Mouse (Mus musculus) spleen, adult 2 months (tissue): ENCODE results near the gene Saa2.

ENCODE experiments used
- CTCF ChIP-seq: fragments of 200-500 bp; IDR thresholded peaks from 2 replicates; pipeline ENCODE4 v1.5.1; 2011; ENCODE audit warnings: mild to moderate bottlenecking, inconsistent platforms; ENCODE audit not compliant: insufficient read depth, insufficient read length, insufficient replicate concordance; ENCODE audit errors: extremely low read depth
- POLR2A ChIP-seq: fragments of 200-500 bp; IDR thresholded peaks from 2 replicates; pipeline ENCODE4 v1.6.1; 2011; ENCODE audit warnings: low read depth, low read length, inconsistent platforms

DNA sequence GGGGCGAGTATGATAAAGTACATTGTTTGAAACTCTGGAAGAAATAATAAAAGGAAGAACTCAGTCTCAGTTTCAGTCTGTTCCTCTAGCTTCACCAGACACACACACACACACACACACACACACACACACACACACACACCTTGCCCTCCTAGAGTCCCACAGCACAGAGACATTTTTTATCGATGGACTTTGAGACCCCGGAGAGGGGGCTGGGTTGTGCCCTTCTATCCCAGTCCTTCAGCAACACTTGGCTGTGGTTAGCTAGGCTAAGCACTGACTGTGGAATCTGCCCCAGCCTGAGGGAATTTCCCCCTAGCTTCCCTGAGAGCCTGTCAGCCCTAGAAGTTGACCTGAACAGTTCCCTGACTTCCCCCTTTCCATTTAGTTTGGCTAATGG, 27.7 kb upstream of the Saa2 start:
- TF ChIP-seq CTCF (no peak), POLR2A (no peak)
